Comparison of ENCODE assay signal across 12 mouse cellular contexts in the genomic region with DNA sequence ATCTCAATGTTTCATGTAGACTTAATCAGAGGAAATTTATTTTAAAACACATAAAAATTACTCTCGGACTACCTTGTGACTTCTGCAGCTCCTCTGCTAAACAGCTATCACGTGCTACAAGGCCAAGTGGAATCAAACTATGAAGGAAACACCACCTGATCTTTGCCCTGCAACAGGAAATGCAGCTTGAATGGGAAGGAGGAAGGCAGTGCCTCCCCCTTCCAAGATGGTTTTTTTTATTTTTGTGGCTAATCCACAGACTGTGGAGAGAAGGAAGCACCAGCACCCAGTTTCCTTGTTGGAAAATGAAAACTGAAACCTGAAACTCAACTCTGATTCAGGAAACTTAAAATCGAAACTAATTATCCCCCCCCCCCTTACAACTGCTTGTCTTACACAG. TPM values are rescaled to one million over a fixed set of nuclear protein-coding genes. Genes with fewer than 3 reads are reported as not detected.
DNase-seq lines count a peak whose midpoint lies in the region; ATAC-seq and TF ChIP-seq lines count a peak whose summit lies in the region.
"Had no signal": no experiment of that assay in that cellular context is flagged by ENCODE, and none has a peak within 500 bp of the region (broad histone marks: within the 10 kb centered on the region; RNA-seq: fewer than 3 reads in every experiment).

No protein-coding gene starts in this region.

- no peak for ATAC-seq in heart, embryonic 16.5 days (replicated peaks; ENCODE audit: extremely low read depth, insufficient read depth, low FRiP score)
- ATAC-seq: forebrain, postnatal 0 days had no signal

- H3K27ac ChIP-seq in heart, embryonic 16.5 days (ENCODE audit: low read length): peak overlapping the region; percentile 43
- H3K27ac ChIP-seq in heart, embryonic 10.5 days: no peak overlapping the region
- H3K27ac ChIP-seq: embryonic facial prominence, embryonic 12.5 days; left cerebral cortex, adult 2 months had no signal

- no peak overlapping the region for H3K9ac ChIP-seq in heart, embryonic 16.5 days (ENCODE audit: low read length)
- H3K9ac ChIP-seq: embryonic facial prominence, embryonic 12.5 days; forebrain, postnatal 0 days had no signal

- WGBS in heart, embryonic 16.5 days: 57% methylated on average over 3 of the region's 3 CpGs
- 65% methylated on average over 3 of the region's 3 CpGs for WGBS in heart, embryonic 10.5 days

- no peak overlapping the region for H3K4me2 ChIP-seq in heart, embryonic 16.5 days (ENCODE audit: low read depth, low read length)
- H3K4me2 ChIP-seq: embryonic facial prominence, embryonic 12.5 days had no signal

- peaks cover 32% of the 10 kb centered on the region for H3K36me3 ChIP-seq in heart, embryonic 16.5 days (ENCODE audit: control insufficient read depth, insufficient read depth)
- H3K36me3 ChIP-seq in heart, embryonic 10.5 days: peaks cover 47% of the 10 kb centered on the region
- peaks cover 61% of the 10 kb centered on the region for H3K36me3 ChIP-seq in E14TG2a.4 (ENCODE audit: insufficient read depth, low read length)

- peaks cover 24% of the 10 kb centered on the region for H3K4me1 ChIP-seq in heart, embryonic 16.5 days (ENCODE audit: control insufficient read depth, insufficient read depth, low read length)
- H3K4me1 ChIP-seq in heart, embryonic 10.5 days: peaks cover 19% of the 10 kb centered on the region
- H3K4me1 ChIP-seq in E14TG2a.4 (replicated peaks; ENCODE audit: low read depth, low read length): peaks cover 73% of the 10 kb centered on the region

- H3K9me3 ChIP-seq in heart, embryonic 16.5 days (replicated peaks; ENCODE audit: control insufficient read depth, low read length): no peaks in the 10 kb centered on the region
- no peaks in the 10 kb centered on the region for H3K9me3 ChIP-seq in heart, embryonic 10.5 days
- H3K9me3 ChIP-seq in E14TG2a.4 (ENCODE audit: low read length): no peaks in the 10 kb centered on the region
- H3K9me3 ChIP-seq: embryonic facial prominence, embryonic 12.5 days had no signal

- H3K4me3 ChIP-seq in heart, embryonic 16.5 days (ENCODE audit: low read length): no peak overlapping the region
- no peak overlapping the region for H3K4me3 ChIP-seq in heart, embryonic 10.5 days
- H3K4me3 ChIP-seq in E14TG2a.4 (replicated peaks; ENCODE audit: low read length): 0 out of 2 replicates have a peak overlapping the region, but pooled peaks have one; percentile 13
- H3K4me3 ChIP-seq: embryonic facial prominence, embryonic 12.5 days; left cerebral cortex, adult 2 months had no signal

- H3K27me3 ChIP-seq in heart, embryonic 16.5 days (ENCODE audit: control insufficient read depth, insufficient read depth, low read length): no peaks in the 10 kb centered on the region
- no peaks in the 10 kb centered on the region for H3K27me3 ChIP-seq in heart, embryonic 10.5 days (ENCODE audit: insufficient read depth, poor library complexity, severe bottlenecking)
- H3K27me3 ChIP-seq in E14TG2a.4 (ENCODE audit: insufficient read depth, low read length): no peaks in the 10 kb centered on the region
- H3K27me3 ChIP-seq: embryonic facial prominence, embryonic 12.5 days had no signal

- no peak for DNase-seq in heart, embryonic 10.5 days (ENCODE audit: low spot score)
- peak; percentile 43 for DNase-seq in induced T-regulatory cell, adult 2 months (ENCODE audit: low read depth)
- peak; percentile 63 to 82 for DNase-seq in kidney, postnatal 36 days
- DNase-seq in frontal cortex, postnatal 10 days (ENCODE audit: low spot score in 2 of 2): no peak
- DNase-seq in adrenal gland, postnatal 10 days: no peak
- DNase-seq in ovary, postnatal 36 days (ENCODE audit: low spot score): no peak
- DNase-seq: cerebellum, adult 11-12 months; forebrain, postnatal 0 days had no signal

- TF ChIP-seq CTCF in E14TG2a.4 (conservative IDR thresholded peaks at IDR 0.05; ENCODE audit: low read length): no peak

RNA-seq across cellular contexts. Expression of gene Znfx1, which starts 4.6 kb away (rescaled TPM):
- 7.6 and 8.8 TPM in 2 replicates for polyA plus RNA-seq in heart, embryonic 16.5 days (2015; fragmentation: Nextera tagmentation; extraction: Ambion mirVana)
- 6.5 and 7.3 TPM in 2 replicates for polyA plus RNA-seq in heart, embryonic 10.5 days (2016; fragmentation: Nextera tagmentation; extraction: Ambion mirVana)
- total RNA-seq in adrenal gland, postnatal 10 days (2021): 10 to 100 TPM; 31.2 to 36.5 TPM

RNA-seq across cellular contexts. Expression of gene Ddx27, which starts 43.2 kb away (rescaled TPM):
- polyA plus RNA-seq in heart, embryonic 16.5 days (2015; fragmentation: Nextera tagmentation; extraction: Ambion mirVana): 30.2 and 33.0 TPM in 2 replicates
- 46.4 and 59.4 TPM in 2 replicates for polyA plus RNA-seq in heart, embryonic 10.5 days (2016; fragmentation: Nextera tagmentation; extraction: Ambion mirVana)
- total RNA-seq in adrenal gland, postnatal 10 days (2021): 10 to 100 TPM; 32.1 to 34.6 TPM

Comparison
In these comparisons a context has a peak if more than half of its experiments do, and no peak if none do; other contexts are left out.
1. DNase-seq: peak in induced T-regulatory cell, adult 2 months (single experiment) and kidney, postnatal 36 days (2 of 2); none in heart, embryonic 10.5 days (single experiment), frontal cortex, postnatal 10 days (0 of 2), adrenal gland, postnatal 10 days (single experiment) and ovary, postnatal 36 days (single experiment).